16 mouse cellular contexts compared by ENCODE assay signal in genomic region chr5:71058047-71058446, GRCm38 (mm10). TPM values are rescaled to one million over a fixed set of nuclear protein-coding genes. Genes with fewer than 3 reads are reported as not detected.
A peak's percentile ranks its signal among the peaks of the same experiment; 100 is the strongest.
DNase-seq lines count a peak whose midpoint lies in the region; ATAC-seq and TF ChIP-seq lines count a peak whose summit lies in the region.
"Had no signal": no experiment of that assay in that cellular context is flagged by ENCODE, and none has a peak within 500 bp of the region (broad histone marks: within the 10 kb centered on the region; RNA-seq: fewer than 3 reads in every experiment).

No protein-coding gene starts in this region.

- no peak overlapping the region for H3K4me3 ChIP-seq in kidney, embryonic 15.5 days (replicated peaks)
- H3K4me3 ChIP-seq in forebrain, postnatal 0 days (ENCODE audit: low read depth, low read length), result no peak overlapping the region
- no peak overlapping the region for H3K4me3 ChIP-seq in midbrain, postnatal 0 days (ENCODE audit: low read depth, low read length)
- H3K4me3 ChIP-seq: erythroblast, embryonic 14.5 days; gastrocnemius, adult 2 months; heart, adult 2 months had no signal

- no peak for TF ChIP-seq CTCF in forebrain, postnatal 0 days (IDR thresholded peaks at IDR 0.05; ENCODE audit: low read depth)
- TF ChIP-seq CTCF in midbrain, postnatal 0 days (IDR thresholded peaks at IDR 0.05), result no peak

- H3K27ac ChIP-seq in kidney, embryonic 15.5 days, result no peak overlapping the region
- no peak overlapping the region for H3K27ac ChIP-seq in forebrain, postnatal 0 days (ENCODE audit: low read depth, low read length)
- H3K27ac ChIP-seq in midbrain, postnatal 0 days (ENCODE audit: low read depth, low read length), result 0 out of 2 replicates have a peak overlapping the region, but pooled peaks have one; percentile 19
- H3K27ac ChIP-seq: gastrocnemius, adult 2 months; heart, adult 2 months had no signal

- H3K4me1 ChIP-seq in kidney, embryonic 15.5 days, result 0 out of 2 replicates have a peak, but pooled peaks cover 5% of the 10 kb centered on the region
- no peaks in the 10 kb centered on the region for H3K4me1 ChIP-seq in forebrain, postnatal 0 days (ENCODE audit: insufficient read depth)
- no peaks in the 10 kb centered on the region for H3K4me1 ChIP-seq in midbrain, postnatal 0 days (ENCODE audit: insufficient read depth, low read length)

- no peak overlapping the region for H3K9ac ChIP-seq in kidney, embryonic 15.5 days
- no peak overlapping the region for H3K9ac ChIP-seq in forebrain, postnatal 0 days
- H3K9ac ChIP-seq in midbrain, postnatal 0 days (replicated peaks; ENCODE audit: low read length, poor library complexity, severe bottlenecking), result no peak overlapping the region

- 23% methylated on average over 7 of the region's 7 CpGs for whole genome bisulfite sequencing in kidney, embryonic 15.5 days
- 32% methylated on average over 7 of the region's 7 CpGs for WGBS in forebrain, postnatal 0 days
- WGBS in midbrain, postnatal 0 days, result 16% methylated on average over 7 of the region's 7 CpGs

- DNase-seq in kidney, postnatal 25 days, result no peak
- DNase-seq in right cerebral cortex, postnatal 25 days, result peak; percentile 6
- no peak for DNase-seq in right cerebral cortex, adult 2 months (ENCODE audit: low spot score in 2 of 2)
- no peak for DNase-seq in forebrain, postnatal 0 days
- DNase-seq in midbrain, postnatal 0 days (ENCODE audit: low spot score), result peak; percentile 21
- DNase-seq in spleen, postnatal 4 days (ENCODE audit: low spot score in 2 of 2), result no peak
- DNase-seq in Muller cell, postnatal 12 days (ENCODE audit: inconsistent ontology term), result no peak
- DNase-seq: gastrocnemius, adult 2 months; heart, adult 2 months; spleen, adult 18-20 months had no signal

- H3K9me3 ChIP-seq in kidney, embryonic 15.5 days (replicated peaks), result no peaks in the 10 kb centered on the region
- H3K9me3 ChIP-seq in forebrain, postnatal 0 days (ENCODE audit: low read length), result no peaks in the 10 kb centered on the region
- H3K9me3 ChIP-seq in midbrain, postnatal 0 days (ENCODE audit: low read length), result no peaks in the 10 kb centered on the region

- 0 out of 2 replicates have a peak overlapping the region, but pooled peaks have one; percentile 12 for H3K4me2 ChIP-seq in kidney, embryonic 15.5 days
- H3K4me2 ChIP-seq in forebrain, postnatal 0 days (ENCODE audit: low read depth), result no peak overlapping the region
- H3K4me2 ChIP-seq in midbrain, postnatal 0 days (ENCODE audit: low read depth, low read length, poor library complexity, severe bottlenecking), result no peak overlapping the region

- no peaks in the 10 kb centered on the region for H3K36me3 ChIP-seq in kidney, embryonic 15.5 days
- 0 out of 2 replicates have a peak, but pooled peaks cover 2% of the 10 kb centered on the region for H3K36me3 ChIP-seq in forebrain, postnatal 0 days (ENCODE audit: insufficient read depth)
- no peaks in the 10 kb centered on the region for H3K36me3 ChIP-seq in midbrain, postnatal 0 days (ENCODE audit: insufficient read depth, low read length)

- no peaks in the 10 kb centered on the region for H3K27me3 ChIP-seq in kidney, embryonic 15.5 days
- no peaks in the 10 kb centered on the region for H3K27me3 ChIP-seq in forebrain, postnatal 0 days (ENCODE audit: insufficient read depth, low read length)
- H3K27me3 ChIP-seq in midbrain, postnatal 0 days (ENCODE audit: insufficient read depth, low read length), result no peaks in the 10 kb centered on the region

- peak; percentile 90 for ATAC-seq in kidney, embryonic 15.5 days (replicated peaks; ENCODE audit: low FRiP score)
- peak; percentile 12; the same call in 1 of the 2 replicates for ATAC-seq in forebrain, postnatal 0 days
- peak; percentile 56; the same call in 1 of the 2 replicates for ATAC-seq in midbrain, postnatal 0 days (ENCODE audit: low FRiP score)
- ATAC-seq: Patski had no signal

RNA-seq across cellular contexts. Expression of gene Gabra2, which starts 37.6 kb away (rescaled TPM):
- 1.4 and 2.6 TPM in 2 replicates for polyA plus RNA-seq in kidney, embryonic 15.5 days (2015; fragmentation: Nextera tagmentation; extraction: Ambion mirVana)
- 38.9 and 46.0 TPM in 2 replicates for total RNA-seq in forebrain, postnatal 0 days (2014; rRNA removed)
- 22.9 and 97.5 TPM in 2 replicates for polyA plus RNA-seq in forebrain, postnatal 0 days (2015; fragmentation: Nextera tagmentation; extraction: Ambion mirVana)
- 29.4 and 36.7 TPM in 2 replicates for total RNA-seq in midbrain, postnatal 0 days (2014; rRNA removed)
- polyA plus RNA-seq in midbrain, postnatal 0 days (2015; fragmentation: Nextera tagmentation; extraction: Ambion mirVana), result 52.1 and 72.4 TPM in 2 replicates
- total RNA-seq: heart, postnatal 25 days; liver, adult 2 months; neutrophil, adult 5-6 weeks had no signal
- polyA plus RNA-seq: erythroblast, embryonic 14.5 days; liver, adult 2 months; Patski had no signal

Comparison
In these comparisons a context has a peak if more than half of its experiments do, and no peak if none do; other contexts are left out.
1. DNase-seq: peak in right cerebral cortex, postnatal 25 days (single experiment) and midbrain, postnatal 0 days (single experiment); none in kidney, postnatal 25 days (0 of 2), right cerebral cortex, adult 2 months (0 of 2), forebrain, postnatal 0 days (single experiment), spleen, postnatal 4 days (0 of 2) and Muller cell, postnatal 12 days (single experiment).
2. ATAC-seq: peak in every context shown above with its lines; median percentile 90 in kidney, embryonic 15.5 days; 56 in midbrain, postnatal 0 days; 12 in forebrain, postnatal 0 days.